Mouse (Mus musculus): ENCODE measurements at regions not wholly inside any gene's neighbourhood (a gene's known extent, or its start where the extent isn't known, plus 50 kb on each side); places are given as distances from the start of the nearest gene placed in this dataset.
"Not testable (repeated sequence)": the region's sequence is repeated elsewhere in the genome, so short reads cannot be mapped to it uniquely, and the experiment has no call there.

DNA sequence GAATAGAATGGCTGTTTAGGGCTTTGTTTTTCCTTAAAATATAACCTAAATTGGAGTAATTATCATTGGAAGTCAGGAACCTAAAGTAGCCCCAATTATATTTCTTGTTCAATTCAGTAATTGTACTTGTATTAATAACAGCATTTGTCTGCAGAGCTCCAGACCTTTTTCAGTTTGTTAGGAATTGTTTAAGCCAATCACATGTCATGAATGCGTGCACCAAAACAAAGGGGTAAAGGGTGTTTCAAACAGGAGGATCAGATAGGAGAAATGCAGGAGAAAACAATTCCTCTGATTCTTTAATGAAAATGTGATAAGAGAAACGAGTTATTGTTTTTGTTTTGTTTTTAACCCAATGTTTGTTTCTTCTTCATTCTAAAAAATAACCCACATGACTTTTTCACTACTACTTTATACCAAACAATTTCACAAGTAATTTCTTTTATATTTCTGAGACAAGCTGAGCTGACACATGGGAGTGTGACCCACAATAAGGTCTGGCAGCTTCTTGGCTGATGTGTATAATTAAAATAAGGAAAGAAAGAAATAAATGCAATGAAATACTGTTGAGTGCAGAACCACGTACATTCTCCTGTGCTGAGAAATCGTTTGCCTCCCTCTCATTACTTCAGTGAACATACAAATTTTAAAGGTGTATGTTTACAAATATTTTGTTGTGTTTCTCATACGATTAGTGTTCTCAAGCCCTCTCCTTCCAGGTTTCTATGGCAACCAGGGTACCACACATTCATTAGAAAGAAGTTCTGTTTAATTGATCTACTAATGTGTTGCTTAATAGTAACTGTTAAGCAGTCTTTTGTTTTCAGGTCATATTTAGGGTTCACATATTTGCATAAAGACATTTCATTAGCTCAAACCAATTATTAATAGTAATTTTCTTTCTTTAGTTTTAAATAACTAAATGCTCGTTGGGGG, 397.7 kb downstream of the Isl1 start:
- no peak for DNase-seq (ENCODE audit: low spot score in 2 of 2)

DNA sequence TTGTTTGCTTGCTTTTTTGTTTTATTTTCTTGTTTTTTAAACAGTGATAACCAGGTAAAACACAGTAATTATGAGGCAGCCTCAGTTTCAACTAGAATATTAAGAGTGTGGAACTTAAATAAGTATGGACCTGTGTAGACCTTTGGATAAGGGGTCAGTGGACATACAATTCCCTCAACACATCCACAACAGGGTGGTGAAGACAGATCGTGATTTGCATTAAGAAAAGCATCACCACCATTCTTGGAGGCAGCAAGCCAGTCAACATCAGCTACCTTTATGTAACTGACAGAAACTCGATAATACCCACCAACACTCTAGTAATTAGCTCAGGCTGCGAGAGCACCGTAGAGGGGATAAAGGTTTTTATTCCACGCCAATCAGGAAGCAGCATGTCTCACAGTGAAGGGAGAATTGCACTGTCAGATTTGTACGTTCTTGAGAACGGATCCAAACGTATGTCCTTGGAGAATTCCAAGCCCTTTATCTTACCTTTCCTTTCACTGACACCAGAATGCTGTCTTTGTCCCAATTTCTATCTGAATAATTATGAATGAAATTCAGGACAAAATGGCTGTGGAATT, 398.5 kb downstream of the Isl1 start:
- no peak for DNase-seq (ENCODE audit: low spot score in 2 of 2)

DNA sequence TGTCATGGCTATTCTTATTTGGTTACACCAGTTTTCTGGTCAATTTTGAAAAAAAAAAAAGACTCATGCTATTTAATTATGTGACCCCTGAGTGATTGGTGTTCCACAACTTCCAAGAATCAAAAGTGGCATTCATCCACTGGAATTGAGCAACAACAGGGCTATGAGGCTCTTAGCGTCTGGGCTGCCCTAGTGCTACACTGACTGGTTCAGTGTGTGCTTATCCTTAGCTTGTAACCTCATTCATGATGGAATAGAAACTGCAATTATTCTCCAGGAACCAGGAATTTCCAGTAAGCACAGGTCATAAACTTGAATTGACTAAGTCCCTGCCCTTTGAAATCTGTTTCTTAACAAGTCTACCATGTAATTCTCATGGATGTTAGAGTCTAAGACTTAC, 428.9 kb downstream of the Isl1 start:
- no peak for DNase-seq (ENCODE audit: low spot score in 2 of 2)

DNA sequence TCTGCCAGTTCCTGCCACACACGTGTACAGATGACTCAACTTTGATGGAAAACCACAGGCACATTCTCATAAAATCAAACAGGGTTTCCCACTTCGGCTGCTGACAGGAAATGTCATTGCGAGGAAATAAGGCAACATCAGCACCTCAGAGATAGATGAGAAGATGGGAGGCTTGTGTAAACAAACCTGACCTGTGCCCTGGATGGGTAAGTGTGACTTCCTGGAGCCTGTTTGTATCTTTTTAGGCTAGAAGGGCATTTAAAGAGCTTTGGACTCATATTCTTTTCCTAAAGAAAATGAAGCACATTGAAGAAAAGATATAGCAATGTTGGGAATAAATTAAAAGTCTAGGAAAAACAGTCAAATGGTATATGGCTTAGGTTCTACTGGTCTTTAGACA, 449.0 kb downstream of the Isl1 start:
- DNase-seq (ENCODE audit: low spot score in 2 of 2), result no peak

DNA sequence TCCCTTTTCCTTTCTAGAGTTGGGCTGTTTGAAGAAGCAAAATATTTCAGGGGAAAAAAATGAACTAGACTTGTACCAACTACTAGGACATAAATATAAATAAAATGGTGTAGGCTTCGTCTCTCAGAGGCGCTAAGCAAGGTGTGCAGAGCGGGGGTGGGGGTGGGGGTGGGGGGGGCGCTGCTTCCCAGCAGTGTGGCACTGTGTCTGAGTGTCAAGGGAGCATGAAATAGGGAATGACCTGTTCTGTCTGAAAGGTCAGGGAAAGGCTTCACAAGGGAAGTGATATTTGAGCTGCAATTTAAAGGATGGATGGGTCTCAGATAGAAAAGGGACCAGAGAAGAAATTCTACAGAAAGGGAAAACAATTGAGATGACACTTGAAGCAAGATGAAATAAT, 452.9 kb downstream of the Isl1 start:
- DNase-seq (ENCODE audit: low spot score in 2 of 2), result no peak

DNA sequence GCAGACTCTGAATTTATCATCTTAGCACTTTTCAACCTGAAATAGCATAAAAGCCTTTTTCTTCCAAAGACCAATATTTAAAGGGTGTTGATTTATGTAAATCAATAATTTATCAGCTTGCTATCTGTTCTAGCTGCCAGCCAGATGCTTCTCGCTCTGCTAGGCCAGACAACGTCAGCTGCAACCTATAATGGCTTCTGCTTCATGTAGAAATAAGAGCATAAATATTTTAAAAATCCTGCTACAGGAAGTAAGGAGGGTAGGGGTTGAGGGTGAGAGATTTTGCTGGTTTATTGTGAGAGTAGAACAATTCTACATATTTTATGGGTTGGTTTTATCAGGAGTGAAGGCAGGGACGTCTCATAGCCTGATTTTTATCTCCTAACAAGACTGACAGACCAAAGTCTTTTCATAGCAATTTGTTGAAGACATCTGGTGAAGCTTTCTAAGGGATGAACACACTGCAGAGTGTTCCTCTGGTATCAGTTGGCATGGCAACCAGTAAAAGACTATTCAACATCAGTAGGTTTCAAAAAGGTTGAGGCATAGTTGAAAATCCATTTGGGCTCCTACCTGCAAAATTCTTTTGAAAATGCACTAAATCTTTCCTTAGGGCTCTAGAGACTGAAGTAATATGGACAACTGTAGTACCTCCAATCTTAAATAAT, 456.7 kb downstream of the Isl1 start:
- DNase-seq (ENCODE audit: low spot score in 2 of 2), result no peak

DNA sequence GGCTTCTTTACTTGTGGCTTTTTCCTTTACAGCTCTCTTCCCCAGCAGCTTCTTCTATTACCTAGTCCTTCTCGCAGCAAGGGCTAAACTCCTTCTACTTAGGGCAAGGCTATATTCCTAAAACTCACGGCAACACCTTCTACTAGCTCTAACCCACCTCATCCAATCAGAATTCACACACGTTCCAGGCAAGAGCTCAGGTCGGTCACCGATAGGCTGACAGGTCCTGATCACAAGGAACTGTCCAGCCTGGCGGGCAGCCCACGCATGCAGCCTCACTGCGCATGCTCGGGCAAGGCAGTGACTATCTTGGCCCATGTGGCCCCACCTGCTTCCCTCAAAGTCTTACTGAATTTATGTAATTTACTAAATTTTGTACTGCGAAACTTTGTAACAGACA, 466.4 kb downstream of the Isl1 start:
- no peak for DNase-seq (ENCODE audit: low spot score in 2 of 2)

DNA sequence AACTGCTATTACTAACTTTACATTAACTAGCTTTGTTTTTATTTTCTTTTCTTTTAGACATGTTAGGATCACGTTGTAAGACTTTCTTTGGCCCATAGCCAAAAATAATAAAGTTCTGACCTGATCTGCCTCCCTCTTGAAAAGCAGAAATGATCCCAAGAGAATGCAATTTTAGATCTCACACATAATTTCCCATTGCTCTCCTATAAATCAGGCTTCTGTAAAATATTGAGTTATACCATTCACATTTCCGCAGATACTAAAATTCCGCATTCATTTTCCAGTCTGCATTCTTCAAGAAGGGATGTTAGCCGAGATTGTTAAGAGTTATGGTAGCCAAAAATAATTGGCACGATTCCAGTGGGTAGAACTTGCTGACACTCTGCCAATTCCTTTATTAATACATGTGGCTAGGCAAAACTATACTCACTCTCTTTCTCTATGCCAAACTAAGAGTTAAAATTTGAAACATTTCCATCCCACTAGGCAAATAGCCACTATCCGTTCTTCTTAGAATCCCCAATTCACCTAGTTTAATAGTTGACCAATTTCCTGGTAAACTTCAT, 473.2 kb downstream of the Isl1 start:
- DNase-seq (ENCODE audit: low spot score in 2 of 2), result no peak

DNA sequence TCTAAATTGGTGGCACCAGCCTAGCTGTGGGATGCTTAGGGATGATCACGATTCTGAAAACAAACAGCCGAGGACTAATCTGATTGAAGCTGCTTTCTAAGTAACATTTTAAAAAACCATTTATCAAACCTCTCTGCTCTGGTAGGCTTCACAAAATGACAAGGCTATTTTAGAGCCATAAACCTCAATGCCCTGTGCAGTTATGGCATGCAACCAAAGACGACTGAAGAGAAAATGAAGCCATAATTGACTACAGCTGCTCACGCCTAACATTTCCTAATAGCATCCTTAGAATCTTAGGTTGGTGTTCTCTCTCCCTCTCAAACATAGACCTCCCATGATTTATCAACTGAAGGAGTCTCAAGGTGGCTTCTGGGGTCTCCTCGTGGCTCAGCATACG, 484.3 kb downstream of the Isl1 start:
- no peak for DNase-seq (ENCODE audit: low spot score in 2 of 2)

DNA sequence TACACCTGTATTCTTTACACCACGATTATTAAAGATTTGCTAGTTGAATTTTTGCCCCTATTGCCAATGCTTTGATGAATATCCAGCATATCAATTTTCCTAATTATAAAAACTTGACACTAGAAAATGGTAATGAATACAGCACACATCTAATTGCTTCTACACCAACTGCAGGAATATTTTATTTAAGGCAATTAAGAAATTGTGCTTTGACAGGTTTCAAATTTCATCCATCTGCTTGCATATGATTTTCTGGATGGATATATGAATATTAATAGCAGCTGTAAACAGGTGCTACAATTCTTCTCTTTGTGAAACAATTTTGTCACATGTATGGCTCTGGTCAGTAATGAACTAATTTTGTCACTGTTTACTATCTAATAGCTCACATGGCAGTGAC, 487.0 kb downstream of the Isl1 start:
- no peak for DNase-seq (ENCODE audit: low spot score in 2 of 2)

DNA sequence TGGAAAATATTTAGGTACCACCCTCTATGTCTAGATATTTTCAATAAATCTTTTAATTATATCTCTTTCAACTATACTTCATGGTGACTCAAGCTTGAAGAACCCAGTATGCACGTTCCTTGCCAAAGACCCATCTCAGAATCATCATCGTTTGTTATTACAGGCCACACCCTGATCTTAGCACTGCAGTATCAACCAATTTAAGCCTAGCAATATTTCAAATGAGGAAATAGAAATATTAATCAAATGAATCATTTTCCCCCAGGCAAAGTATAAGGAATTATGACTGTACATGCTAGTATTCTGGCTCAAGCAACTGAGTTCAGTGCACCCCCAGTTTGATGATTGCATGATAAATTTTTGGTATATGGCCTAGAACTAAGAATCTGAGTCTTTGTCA, 495.3 kb downstream of the Isl1 start:
- DNase-seq (ENCODE audit: low spot score in 2 of 2), result no peak

DNA sequence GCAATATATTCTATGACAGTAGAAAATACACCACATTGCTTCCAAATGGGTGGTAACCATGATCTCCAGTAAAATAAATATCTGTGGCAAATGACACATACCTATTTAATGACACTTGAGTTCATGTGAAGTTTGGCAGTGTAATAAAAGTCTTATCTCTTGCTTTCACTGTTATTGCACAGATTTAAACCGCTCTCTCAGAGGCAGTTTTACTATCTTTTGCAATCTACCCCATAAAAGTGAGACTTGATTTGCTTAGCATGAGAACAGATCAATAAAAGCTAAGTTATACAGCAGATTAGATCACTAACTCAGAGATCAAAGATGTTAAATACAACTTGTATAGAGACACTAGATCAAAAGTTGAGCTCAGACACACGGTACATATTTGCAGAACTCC, 510.2 kb downstream of the Isl1 start:
- no peak for DNase-seq (ENCODE audit: low spot score in 2 of 2)

DNA sequence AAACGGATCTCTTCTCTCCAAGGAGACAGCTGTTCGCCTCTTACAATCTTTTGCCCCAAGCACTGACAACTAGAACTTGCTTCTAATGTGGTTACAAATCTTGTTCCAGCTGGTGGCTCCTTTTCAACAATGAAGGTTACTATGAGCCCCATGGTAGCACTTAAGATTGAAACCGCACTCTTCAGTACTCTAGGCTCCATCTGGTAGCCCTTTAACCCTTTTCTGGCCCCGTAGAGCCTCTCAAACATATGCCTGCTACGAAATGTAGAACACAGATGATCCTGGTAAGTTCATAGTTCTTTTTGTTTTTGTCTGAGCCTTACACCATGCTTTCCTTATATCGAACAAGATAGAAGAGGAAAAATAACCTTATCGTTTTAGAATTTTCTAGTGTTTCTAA, 558.2 kb downstream of the Isl1 start:
- no peak for DNase-seq (ENCODE audit: low spot score in 2 of 2)

DNA sequence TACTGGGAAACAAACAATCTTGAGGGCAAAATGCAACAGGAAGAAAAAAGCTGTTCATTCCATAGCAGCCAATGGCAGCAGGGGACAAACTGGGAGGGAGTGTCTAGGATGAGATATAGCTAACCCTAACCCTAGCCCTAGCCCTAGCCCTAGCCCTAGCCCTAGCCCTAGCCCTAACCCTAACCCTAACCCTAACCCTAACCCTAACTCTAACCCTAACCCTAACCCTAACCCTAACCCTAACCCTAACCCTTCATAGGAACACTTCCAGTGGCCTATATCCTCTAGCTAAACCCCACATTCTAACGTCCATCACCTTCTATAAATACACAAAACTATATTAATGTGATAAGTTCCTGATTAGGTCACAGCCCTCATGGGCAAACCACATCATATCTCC, 567.4 kb downstream of the Isl1 start:
- not testable (repeated sequence) for DNase-seq (ENCODE audit: low spot score in 2 of 2)

DNA sequence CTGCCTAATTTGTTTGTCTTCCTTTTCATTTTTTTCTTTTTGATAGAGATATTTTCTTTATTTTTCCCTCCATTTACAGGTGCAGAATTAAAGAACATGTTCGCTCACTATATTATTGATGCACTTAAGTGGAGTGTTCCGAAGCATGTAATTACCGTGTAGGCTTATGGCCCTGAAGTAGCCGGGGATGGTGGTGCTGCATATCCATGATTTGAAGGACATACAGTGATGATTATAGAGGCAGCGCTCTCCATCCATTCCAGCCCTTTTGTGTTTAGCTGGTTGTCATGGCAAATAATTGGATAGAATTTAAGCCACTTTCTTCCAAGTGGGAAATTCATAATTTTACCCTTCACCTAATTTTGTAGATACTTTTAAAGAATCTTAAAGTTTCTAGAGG, 581.5 kb downstream of the Isl1 start:
- no peak for DNase-seq (ENCODE audit: low spot score in 2 of 2)

DNA sequence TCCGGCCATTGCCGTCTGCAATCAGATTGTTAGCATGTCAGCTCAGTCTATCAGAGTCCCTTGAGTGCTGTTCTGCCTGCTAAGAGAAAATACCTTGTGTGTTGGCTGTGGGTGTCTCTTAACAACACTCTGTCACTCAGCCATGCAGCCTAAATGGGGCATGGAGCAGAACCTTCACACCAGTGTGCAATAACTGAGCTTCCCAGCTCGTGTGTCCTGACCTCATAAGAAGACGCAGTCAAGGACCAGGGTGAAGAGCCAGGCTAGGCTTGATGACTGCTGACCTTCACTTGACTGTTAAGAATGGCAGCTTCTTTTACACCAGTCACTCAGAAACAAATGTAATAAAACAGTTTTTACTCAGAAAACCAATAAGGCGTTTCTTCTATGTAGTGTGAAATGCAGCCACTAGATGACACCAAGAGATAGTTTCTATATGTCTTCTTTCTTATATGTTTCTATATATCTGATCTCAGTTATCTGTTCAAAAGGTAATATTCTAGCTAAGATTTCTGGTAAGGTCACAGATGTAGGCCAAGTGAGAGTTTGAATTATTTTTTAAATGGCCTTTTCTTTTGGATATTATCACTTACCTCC, 584.0 kb downstream of the Isl1 start:
- DNase-seq (ENCODE audit: low spot score in 2 of 2), result no peak

DNA sequence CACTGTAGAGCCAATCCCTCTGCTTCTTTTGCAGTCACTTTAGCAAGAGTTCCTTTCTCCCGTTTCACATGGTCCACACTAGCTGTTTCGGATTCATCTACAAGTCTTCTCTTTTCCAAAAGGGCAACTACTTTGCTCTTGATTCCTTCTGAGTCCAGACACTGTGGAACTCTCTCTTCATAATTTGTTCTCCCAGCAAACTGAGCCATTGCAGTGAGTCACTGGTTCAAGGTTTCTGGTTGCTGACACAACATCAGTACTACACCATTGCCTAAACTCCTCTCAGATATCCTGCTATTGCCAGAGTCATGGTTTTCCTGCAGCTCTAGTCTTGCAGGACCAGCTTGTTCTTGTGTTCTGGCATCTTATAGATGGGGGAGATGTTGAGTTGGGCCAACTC, 590.2 kb downstream of the Isl1 start:
- DNase-seq (ENCODE audit: low spot score in 2 of 2), result no peak

DNA sequence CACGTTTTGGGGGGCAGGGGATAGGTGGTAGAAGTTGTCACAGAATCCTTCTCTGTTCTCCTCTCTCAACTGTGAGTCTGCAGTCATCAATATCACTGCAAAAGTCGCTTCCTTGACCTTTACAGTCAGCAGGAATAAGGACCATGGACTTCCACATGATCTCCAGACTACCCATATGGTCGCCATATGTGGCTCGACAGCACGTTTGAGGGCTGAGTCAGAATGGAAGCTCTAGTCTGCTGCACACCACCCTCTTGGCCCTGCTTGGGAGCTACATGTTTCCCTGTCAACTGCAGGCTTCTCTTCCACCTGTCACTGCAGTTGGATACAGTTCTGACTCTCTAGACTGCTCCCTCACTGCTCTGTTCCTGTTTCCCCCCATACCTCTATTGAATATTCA, 590.6 kb downstream of the Isl1 start:
- no peak for DNase-seq (ENCODE audit: low spot score in 2 of 2)

DNA sequence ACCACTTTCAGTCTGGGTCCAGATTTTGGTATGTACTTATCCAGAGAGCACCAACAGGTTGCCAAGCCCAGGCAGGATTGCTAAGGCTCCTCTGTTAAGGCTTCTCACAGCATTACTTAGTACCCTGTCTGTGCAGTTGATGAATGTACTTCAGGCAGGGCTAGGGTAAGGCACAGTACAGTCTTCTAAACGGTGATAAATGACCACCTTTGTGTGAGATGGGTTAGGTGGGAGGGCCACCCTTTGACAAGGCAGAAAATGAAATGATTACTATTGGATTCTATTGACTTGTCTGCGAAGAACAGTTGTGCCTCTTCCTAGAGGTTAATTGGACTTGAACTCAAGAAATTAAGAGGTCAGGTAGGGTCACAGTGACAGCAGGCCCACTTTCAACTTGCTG, 594.4 kb upstream of the Itga1 start:
- DNase-seq (ENCODE audit: low spot score in 2 of 2), result no peak

DNA sequence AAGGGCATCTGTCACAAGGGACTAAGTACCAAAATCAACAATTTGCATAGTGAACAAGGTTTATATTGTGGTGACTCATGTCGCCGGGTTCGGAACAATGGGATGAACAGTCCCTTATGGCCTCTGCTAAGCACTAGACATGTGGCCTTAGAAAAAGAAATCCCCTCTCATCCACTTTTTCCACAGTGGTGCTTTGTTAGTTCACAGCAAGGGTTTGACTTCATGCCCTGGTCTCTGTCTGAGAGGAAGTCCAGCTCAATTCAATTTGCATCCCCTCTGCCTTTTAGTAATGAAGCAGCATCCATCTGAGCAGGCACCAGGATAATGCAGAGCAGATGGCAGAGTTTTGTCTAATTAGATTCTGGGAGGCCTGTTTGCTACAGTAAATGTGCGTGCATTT, 585.7 kb upstream of the Itga1 start:
- no peak for DNase-seq (ENCODE audit: low spot score in 2 of 2)

DNA sequence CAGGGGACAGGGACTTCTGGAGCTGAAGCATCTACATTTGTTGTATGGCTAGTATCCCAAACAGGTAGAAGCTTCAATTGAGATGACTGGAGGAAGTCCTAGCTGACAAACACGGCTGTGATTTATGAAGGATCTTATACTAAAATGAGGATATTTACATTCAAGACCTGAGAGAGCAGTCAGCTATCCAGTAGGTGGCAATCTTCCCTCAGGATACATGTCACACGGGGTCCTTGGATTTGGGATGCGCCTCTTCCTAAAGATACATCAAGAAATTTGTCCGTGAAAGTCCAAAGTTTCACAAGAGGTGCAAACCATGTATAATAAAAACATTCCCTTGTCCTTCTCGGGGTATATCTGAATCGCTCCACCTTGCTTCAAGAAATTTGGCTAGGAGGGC, 577.8 kb upstream of the Itga1 start:
- no peak for DNase-seq (ENCODE audit: low spot score in 2 of 2)

DNA sequence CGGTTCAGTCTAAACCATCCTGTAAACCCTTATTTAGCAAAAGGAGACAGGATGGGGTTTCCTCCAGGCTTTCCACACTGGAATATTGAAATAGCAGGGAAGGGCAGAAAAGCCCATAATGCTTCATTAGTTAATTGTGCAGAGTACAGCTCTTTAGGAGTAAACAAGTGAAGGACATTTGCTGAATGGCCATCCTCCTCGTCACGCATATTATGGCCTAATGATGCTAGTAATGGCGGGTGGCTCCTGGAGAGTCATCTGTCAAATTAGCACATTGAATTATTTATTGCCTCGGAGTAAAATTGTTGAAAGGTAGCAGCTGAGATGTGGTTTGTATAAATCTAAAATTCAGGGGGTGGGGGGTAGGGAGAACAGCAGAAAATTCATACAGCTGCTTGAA, 575.1 kb upstream of the Itga1 start:
- DNase-seq (ENCODE audit: low spot score in 2 of 2), result no peak
